Comparison of ENCODE assay signal across 9 mouse cellular contexts in genomic region chr13:70610431-70611420, GRCm38 (mm10). TPM values are rescaled to one million over a fixed set of nuclear protein-coding genes. Genes with fewer than 3 reads are reported as not detected.
DNase-seq lines count a peak whose midpoint lies in the region; ATAC-seq lines count a peak whose summit lies in the region.
"Had no signal": no experiment of that assay in that cellular context is flagged by ENCODE, and none has a peak within 500 bp of the region (broad histone marks: within the 10 kb centered on the region; RNA-seq: fewer than 3 reads in every experiment).

No protein-coding gene starts in this region.

- no peak overlapping the region for H3K27ac ChIP-seq in neural tube, embryonic 15.5 days (replicated peaks)
- H3K27ac ChIP-seq in forebrain, embryonic 16.5 days (ENCODE audit: low read length): no peak overlapping the region
- H3K27ac ChIP-seq in hindbrain, embryonic 13.5 days: no peak overlapping the region
- H3K27ac ChIP-seq: stomach, embryonic 15.5 days had no signal

- no peaks in the 10 kb centered on the region for H3K4me1 ChIP-seq in neural tube, embryonic 15.5 days
- no peaks in the 10 kb centered on the region for H3K4me1 ChIP-seq in forebrain, embryonic 16.5 days (replicated peaks; ENCODE audit: control insufficient read depth, insufficient read depth, low read length)
- no peaks in the 10 kb centered on the region for H3K4me1 ChIP-seq in hindbrain, embryonic 13.5 days (replicated peaks)
- H3K4me1 ChIP-seq: stomach, embryonic 15.5 days had no signal

- no peak for ATAC-seq in neural tube, embryonic 15.5 days (ENCODE audit: low FRiP score)
- ATAC-seq in forebrain, embryonic 16.5 days: peak; percentile 58
- peak; percentile 39; the same call in 1 of the 2 replicates for ATAC-seq in hindbrain, embryonic 13.5 days (ENCODE audit: low FRiP score)
- peak; percentile 94 for ATAC-seq in megakaryocyte progenitor cell, adult 5-6 weeks (replicated peaks; ENCODE audit: poor library complexity)

- WGBS in neural tube, embryonic 15.5 days: 87% methylated on average over 15 of the region's 15 CpGs
- 88% methylated on average over 15 of the region's 15 CpGs for WGBS in forebrain, embryonic 16.5 days
- WGBS in hindbrain, embryonic 13.5 days: 89% methylated on average over 15 of the region's 15 CpGs

- H3K9me3 ChIP-seq in neural tube, embryonic 15.5 days (replicated peaks): no peaks in the 10 kb centered on the region
- H3K9me3 ChIP-seq in forebrain, embryonic 16.5 days (ENCODE audit: control insufficient read depth, low read length): no peaks in the 10 kb centered on the region
- H3K9me3 ChIP-seq in hindbrain, embryonic 13.5 days: no peaks in the 10 kb centered on the region
- H3K9me3 ChIP-seq: stomach, embryonic 15.5 days had no signal

- H3K4me3 ChIP-seq in neural tube, embryonic 15.5 days (replicated peaks): no peak overlapping the region
- no peak overlapping the region for H3K4me3 ChIP-seq in forebrain, embryonic 16.5 days (replicated peaks; ENCODE audit: low read length)
- no peak overlapping the region for H3K4me3 ChIP-seq in hindbrain, embryonic 13.5 days
- H3K4me3 ChIP-seq: stomach, embryonic 15.5 days had no signal

- DNase-seq in neural tube, embryonic 10.5 days (ENCODE audit: extremely low spot score, low spot score): peak; percentile 65
- DNase-seq in cerebellum, adult 11-12 months: peak; percentile 49
- DNase-seq in layer of hippocampus, adult 9-11 months: peak; percentile 79
- DNase-seq in right cerebral cortex, postnatal 4 days: peak; percentile 81

- no peak overlapping the region for H3K9ac ChIP-seq in neural tube, embryonic 15.5 days (replicated peaks)
- H3K9ac ChIP-seq in forebrain, embryonic 16.5 days (replicated peaks; ENCODE audit: low read depth, low read length): no peak overlapping the region
- no peak overlapping the region for H3K9ac ChIP-seq in hindbrain, embryonic 13.5 days
- H3K9ac ChIP-seq: stomach, embryonic 15.5 days had no signal

- no peak overlapping the region for H3K4me2 ChIP-seq in neural tube, embryonic 15.5 days
- H3K4me2 ChIP-seq in forebrain, embryonic 16.5 days (ENCODE audit: low read length): no peak overlapping the region
- no peak overlapping the region for H3K4me2 ChIP-seq in hindbrain, embryonic 13.5 days
- H3K4me2 ChIP-seq: stomach, embryonic 15.5 days had no signal

- H3K36me3 ChIP-seq in neural tube, embryonic 15.5 days: peaks cover 89% of the 10 kb centered on the region
- peaks cover 49% of the 10 kb centered on the region for H3K36me3 ChIP-seq in forebrain, embryonic 16.5 days (ENCODE audit: control insufficient read depth, insufficient read depth)
- peaks cover 84% of the 10 kb centered on the region for H3K36me3 ChIP-seq in hindbrain, embryonic 13.5 days

- no peaks in the 10 kb centered on the region for H3K27me3 ChIP-seq in neural tube, embryonic 15.5 days (replicated peaks)
- H3K27me3 ChIP-seq in forebrain, embryonic 16.5 days (replicated peaks; ENCODE audit: control insufficient read depth, insufficient read depth, low read length): no peaks in the 10 kb centered on the region
- no peaks in the 10 kb centered on the region for H3K27me3 ChIP-seq in hindbrain, embryonic 13.5 days
- H3K27me3 ChIP-seq: stomach, embryonic 15.5 days had no signal

RNA-seq across cellular contexts. Expression of gene Ice1, which starts 26.7 kb away (rescaled TPM):
- 23.5 and 26.0 TPM in 2 replicates for polyA plus RNA-seq in neural tube, embryonic 15.5 days (2015; fragmentation: Nextera tagmentation; extraction: Ambion mirVana)
- 35.7 and 39.3 TPM in 2 replicates for polyA plus RNA-seq in forebrain, embryonic 16.5 days (2015; fragmentation: Nextera tagmentation; extraction: Ambion mirVana)
- polyA plus RNA-seq in hindbrain, embryonic 13.5 days (2015; fragmentation: Nextera tagmentation; extraction: Ambion mirVana): 28.5 and 29.3 TPM in 2 replicates
- 30.7 and 30.9 TPM in 2 replicates for total RNA-seq in megakaryocyte progenitor cell, adult 5-6 weeks (2015)
- total RNA-seq in megakaryocyte progenitor cell, adult 5-6 weeks (2017): 17.7 and 19.7 TPM in 2 replicates
